Mouse (Mus musculus): ENCODE measurements at regions not wholly inside any gene's neighbourhood (a gene's known extent, or its start where the extent isn't known, plus 50 kb on each side); places are given as distances from the start of the nearest gene placed in this dataset.
A peak's percentile ranks its signal among the peaks of the same experiment; 100 is the strongest.

GRCm38 (mm10) chr13:44218266-44218665 lies 433.7 kb downstream of the Cd83 start:
- H3K4me2 ChIP-seq (ENCODE audit: low read length): no peak overlapping the region
- no peaks in the 10 kb centered on the region for H3K36me3 ChIP-seq (ENCODE audit: insufficient read depth, low read length)
- no peak for TF ChIP-seq CTCF (IDR thresholded peaks at IDR 0.05; ENCODE audit: low read depth)
- ATAC-seq (replicated peaks; ENCODE audit: low FRiP score, low read depth): no peak; the same call in 1 of the 2 replicates
- 42% methylated on average over 8 of the region's 8 CpGs for WGBS
- no peak overlapping the region for H3K27ac ChIP-seq
- no peaks in the 10 kb centered on the region for H3K27me3 ChIP-seq (ENCODE audit: insufficient read depth, low read length)
- no peak overlapping the region for H3K9ac ChIP-seq (ENCODE audit: low read depth, low read length)
- H3K4me3 ChIP-seq (replicated peaks; ENCODE audit: low read depth, low read length): no peak overlapping the region
- DNase-seq (ENCODE audit: low spot score): no peak
- H3K4me1 ChIP-seq (replicated peaks; ENCODE audit: insufficient read depth, low read length): peaks cover 8% of the 10 kb centered on the region
- H3K9me3 ChIP-seq (replicated peaks; ENCODE audit: low read length): no peaks in the 10 kb centered on the region

GRCm38 (mm10) chr13:44221721-44222120 lies 437.1 kb downstream of the Cd83 start:
- Histone ChIP-seq H3K4me1 (replicated peaks; ENCODE audit: insufficient read depth, low read length) (peaks cover 8% of the 10 kb centered on the region; the same call in 1 of the 2 replicates), H3K36me3 (ENCODE audit: insufficient read depth, low read length) (no peaks in the 10 kb centered on the region), H3K9ac (ENCODE audit: low read depth, low read length) (no peak overlapping the region), H3K27me3 (ENCODE audit: insufficient read depth, low read length) (no peaks in the 10 kb centered on the region), H3K4me2 (ENCODE audit: low read length) (no peak overlapping the region), H3K4me3 (replicated peaks; ENCODE audit: low read depth, low read length) (no peak overlapping the region), H3K9me3 (replicated peaks; ENCODE audit: low read length) (no peaks in the 10 kb centered on the region), H3K27ac (no peak overlapping the region)
- DNase-seq (ENCODE audit: low spot score): no peak
- no peak for ATAC-seq (replicated peaks; ENCODE audit: low FRiP score, low read depth)
- no peak for TF ChIP-seq CTCF (IDR thresholded peaks at IDR 0.05; ENCODE audit: low read depth)
- 24% methylated on average over 5 of the region's 5 CpGs for WGBS

DNA sequence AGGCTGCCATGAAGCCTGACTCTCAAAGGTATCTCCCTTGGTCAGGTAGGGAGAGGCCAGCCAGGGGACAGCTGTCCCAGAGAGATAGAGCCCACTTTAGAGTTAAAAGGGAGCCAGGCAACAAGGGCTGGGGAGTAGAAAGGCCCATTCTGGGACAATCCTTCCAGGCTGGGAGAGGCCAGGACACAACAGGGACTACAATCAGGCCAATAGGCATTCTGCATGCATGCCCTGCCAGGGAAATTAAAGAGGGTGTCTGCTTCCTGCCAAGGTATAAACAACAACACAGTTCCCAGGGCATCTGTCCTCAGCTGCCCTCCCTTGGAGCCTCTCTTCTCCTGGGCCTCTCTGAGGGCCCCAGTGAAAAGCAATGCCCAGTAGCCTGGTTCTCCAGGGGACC lies 437.8 kb downstream of the Cd83 start:
- no peaks in the 10 kb centered on the region for H3K27me3 ChIP-seq (ENCODE audit: insufficient read depth, low read length)
- ATAC-seq (replicated peaks; ENCODE audit: low FRiP score, low read depth) (no peak), DNase-seq (ENCODE audit: low spot score) (no peak)
- H3K4me3 ChIP-seq (replicated peaks; ENCODE audit: low read depth, low read length): no peak overlapping the region
- H3K4me1 ChIP-seq (replicated peaks; ENCODE audit: insufficient read depth, low read length): peaks cover 8% of the 10 kb centered on the region; the same call in 1 of the 2 replicates
- H3K9me3 ChIP-seq (replicated peaks; ENCODE audit: low read length): no peaks in the 10 kb centered on the region
- H3K4me2 ChIP-seq (ENCODE audit: low read length): no peak overlapping the region
- no peak overlapping the region for H3K27ac ChIP-seq
- H3K36me3 ChIP-seq (ENCODE audit: insufficient read depth, low read length): no peaks in the 10 kb centered on the region
- H3K9ac ChIP-seq (ENCODE audit: low read depth, low read length): no peak overlapping the region
- TF ChIP-seq CTCF (IDR thresholded peaks at IDR 0.05; ENCODE audit: low read depth): no peak

GRCm38 (mm10) chr13:44227706-44228459 lies 443.3 kb downstream of the Cd83 start:
- Histone ChIP-seq H3K9ac (ENCODE audit: low read depth, low read length) (no peak overlapping the region), H3K4me3 (replicated peaks; ENCODE audit: low read depth, low read length) (no peak overlapping the region), H3K9me3 (replicated peaks; ENCODE audit: low read length) (no peaks in the 10 kb centered on the region), H3K27ac (no peak overlapping the region), H3K4me1 (replicated peaks; ENCODE audit: insufficient read depth, low read length) (0 out of 2 replicates have a peak, but pooled peaks cover 9% of the 10 kb centered on the region), H3K4me2 (ENCODE audit: low read length) (peak overlapping the region; percentile 43), H3K27me3 (ENCODE audit: insufficient read depth, low read length) (no peaks in the 10 kb centered on the region), H3K36me3 (ENCODE audit: insufficient read depth, low read length) (no peaks in the 10 kb centered on the region)
- WGBS: 80% methylated on average over 14 of the region's 14 CpGs
- ATAC-seq (replicated peaks; ENCODE audit: low FRiP score, low read depth) (no peak), DNase-seq (ENCODE audit: low spot score) (no peak)
- TF ChIP-seq CTCF (IDR thresholded peaks at IDR 0.05; ENCODE audit: low read depth): no peak

DNA sequence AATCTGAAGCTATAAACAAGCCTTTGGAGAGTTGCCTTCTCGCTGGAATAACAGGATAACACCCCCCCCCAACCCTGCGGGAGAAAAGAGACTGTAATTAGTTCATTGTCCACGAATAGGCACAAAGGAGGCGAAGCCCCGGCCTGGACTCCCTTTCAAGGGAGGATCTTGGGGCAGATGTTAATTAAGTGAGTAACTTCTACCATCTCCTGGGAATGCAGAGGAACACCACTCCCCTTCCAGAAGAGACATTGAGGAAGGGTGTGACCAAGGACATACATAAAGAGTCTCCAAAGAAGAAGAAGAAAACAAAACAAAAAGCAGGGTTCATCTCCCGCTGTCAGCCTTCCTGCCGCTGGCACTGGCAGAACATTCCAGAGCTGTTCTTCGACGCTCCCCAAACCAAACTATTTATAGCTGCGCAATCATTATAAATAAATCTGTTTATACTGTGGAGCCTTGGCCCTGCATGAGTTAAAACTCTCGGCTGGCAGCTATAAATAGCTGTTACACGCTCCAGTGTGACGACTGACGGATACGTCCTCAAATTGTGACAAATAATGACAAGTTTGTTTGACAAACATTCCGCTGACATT lies 444.1 kb downstream of the Cd83 start:
- Histone ChIP-seq H3K4me2 (ENCODE audit: low read length) (peak overlapping the region; percentile 43), H3K9me3 (replicated peaks; ENCODE audit: low read length) (no peaks in the 10 kb centered on the region), H3K36me3 (ENCODE audit: insufficient read depth, low read length) (no peaks in the 10 kb centered on the region), H3K27ac (no peak overlapping the region), H3K9ac (ENCODE audit: low read depth, low read length) (no peak overlapping the region), H3K4me1 (replicated peaks; ENCODE audit: insufficient read depth, low read length) (0 out of 2 replicates have a peak, but pooled peaks cover 9% of the 10 kb centered on the region), H3K4me3 (replicated peaks; ENCODE audit: low read depth, low read length) (0 out of 2 replicates have a peak overlapping the region, but pooled peaks have one; percentile 8), H3K27me3 (ENCODE audit: insufficient read depth, low read length) (no peaks in the 10 kb centered on the region)
- DNase-seq (ENCODE audit: low spot score) (peak; percentile 76), ATAC-seq (replicated peaks; ENCODE audit: low FRiP score, low read depth) (no peak; the same call in 1 of the 2 replicates)
- peak; percentile 28; the same call in 1 of the 2 replicates for TF ChIP-seq CTCF (IDR thresholded peaks at IDR 0.05; ENCODE audit: low read depth)
- 14% methylated on average over 16 of the region's 16 CpGs for WGBS

GRCm38 (mm10) chr13:44229136-44229611 lies 444.6 kb downstream of the Cd83 start:
- Histone ChIP-seq H3K9ac (ENCODE audit: low read depth, low read length) (no peak overlapping the region), H3K4me1 (replicated peaks; ENCODE audit: insufficient read depth, low read length) (0 out of 2 replicates have a peak, but pooled peaks cover 9% of the 10 kb centered on the region), H3K9me3 (replicated peaks; ENCODE audit: low read length) (no peaks in the 10 kb centered on the region), H3K27me3 (ENCODE audit: insufficient read depth, low read length) (no peaks in the 10 kb centered on the region), H3K27ac (no peak overlapping the region), H3K4me2 (ENCODE audit: low read length) (peak overlapping the region; percentile 43), H3K36me3 (ENCODE audit: insufficient read depth, low read length) (no peaks in the 10 kb centered on the region), H3K4me3 (replicated peaks; ENCODE audit: low read depth, low read length) (no peak overlapping the region)
- WGBS: 17% methylated on average over 7 of the region's 7 CpGs
- ATAC-seq (replicated peaks; ENCODE audit: low FRiP score, low read depth) (no peak), DNase-seq (ENCODE audit: low spot score) (no peak)
- TF ChIP-seq CTCF (IDR thresholded peaks at IDR 0.05; ENCODE audit: low read depth): no peak

Data from kidney, postnatal 0 days (tissue).